In the genomic region with DNA sequence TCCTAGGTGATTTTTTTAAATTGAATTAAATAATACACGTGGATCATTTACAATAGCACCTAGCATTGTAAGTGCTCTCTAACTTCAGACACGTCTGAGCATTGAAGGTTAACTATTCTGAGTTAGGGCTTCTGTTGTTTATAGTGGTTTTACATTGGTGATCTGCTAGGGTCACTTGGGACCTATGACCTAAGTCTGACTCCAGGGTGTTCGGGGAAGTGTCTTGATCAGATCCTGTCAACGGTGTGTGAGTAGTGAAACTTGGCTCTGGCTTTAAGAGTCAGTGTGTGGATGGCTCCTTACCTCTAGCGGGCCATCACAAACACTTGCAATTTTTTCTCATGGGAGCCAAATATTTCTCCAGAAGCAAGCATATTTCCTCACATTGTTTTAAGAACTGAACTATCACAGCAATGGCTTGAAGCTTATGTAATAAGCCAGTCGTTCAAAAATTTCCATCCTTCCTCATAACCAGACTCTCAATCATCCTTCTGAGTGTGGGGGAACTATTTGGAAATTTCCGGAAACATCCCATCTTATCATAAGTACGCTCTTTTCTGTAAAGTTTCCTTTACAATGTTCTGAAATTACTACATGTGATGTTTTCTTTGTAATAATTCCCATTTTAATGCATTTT, we compare ENCODE assay signal across 18 mouse cellular contexts. TPM values are rescaled to one million over a fixed set of nuclear protein-coding genes. Genes with fewer than 3 reads are reported as not detected.
DNase-seq lines count a peak whose midpoint lies in the region; ATAC-seq and TF ChIP-seq lines count a peak whose summit lies in the region.
"Had no signal": no experiment of that assay in that cellular context is flagged by ENCODE, and none has a peak within 500 bp of the region (broad histone marks: within the 10 kb centered on the region; RNA-seq: fewer than 3 reads in every experiment).

No protein-coding gene starts in this region.

- no peak for TF ChIP-seq RAD21 in MEL (IDR thresholded peaks at IDR 0.05; ENCODE audit: low read depth, low read length)

- peak overlapping the region; percentile 84; the same call in 1 of the 2 replicates for H3K4me2 ChIP-seq in heart, embryonic 13.5 days
- no peak overlapping the region for H3K4me2 ChIP-seq in heart, postnatal 0 days (ENCODE audit: low read depth, low read length)
- H3K4me2 ChIP-seq in hindbrain, embryonic 14.5 days (replicated peaks), result no peak overlapping the region
- H3K4me2 ChIP-seq: embryonic facial prominence, embryonic 13.5 days had no signal

- TF ChIP-seq EP300 in MEL (IDR thresholded peaks at IDR 0.05; ENCODE audit: low read depth in 1 of 2, low read length in 2 of 2), result no peak
- no peak for TF ChIP-seq EP300 in heart, postnatal 0 days (IDR thresholded peaks at IDR 0.05; ENCODE audit: low read depth)

- H3K4me1 ChIP-seq in heart, embryonic 13.5 days, result peaks cover 66% of the 10 kb centered on the region
- peaks cover 16 to 27% of the 10 kb centered on the region in 2 experiments for H3K4me1 ChIP-seq in MEL (ENCODE audit: control insufficient read depth in 1 of 2, insufficient read depth in 2 of 2, low read length in 2 of 2)
- H3K4me1 ChIP-seq in heart, postnatal 0 days (ENCODE audit: control insufficient read depth, insufficient read depth), result peaks cover 6% of the 10 kb centered on the region
- peaks cover 46% of the 10 kb centered on the region for H3K4me1 ChIP-seq in hindbrain, embryonic 14.5 days (replicated peaks; ENCODE audit: control insufficient read depth, insufficient read depth, low read length)

- H3K79me2 ChIP-seq in MEL (ENCODE audit: control insufficient read depth, insufficient read depth, low read length, poor library complexity), result peaks cover 18% of the 10 kb centered on the region

- H3K9ac ChIP-seq in heart, embryonic 13.5 days, result no peak overlapping the region
- peak overlapping the region; percentile 84 for H3K9ac ChIP-seq in MEL (ENCODE audit: control insufficient read depth, low read depth, low read length, poor library complexity, severe bottlenecking)
- H3K9ac ChIP-seq in heart, postnatal 0 days (replicated peaks; ENCODE audit: low read depth, low read length), result no peak overlapping the region
- no peak overlapping the region for H3K9ac ChIP-seq in hindbrain, embryonic 14.5 days
- H3K9ac ChIP-seq: embryonic facial prominence, embryonic 13.5 days; forebrain, embryonic 13.5 days; liver, embryonic 15.5 days; midbrain, embryonic 13.5 days had no signal

- TF ChIP-seq POLR2A in MEL (IDR thresholded peaks at IDR 0.05; ENCODE audit: control insufficient read depth in 1 of 2, insufficient read depth in 1 of 2, low read depth in 1 of 2, low read length in 2 of 2, poor library complexity in 1 of 2), result no peak

- peaks cover 22% of the 10 kb centered on the region for H3K36me3 ChIP-seq in heart, embryonic 13.5 days
- peaks cover 0 to 33% of the 10 kb centered on the region in 2 experiments; a peak in 2 of 4 replicates for H3K36me3 ChIP-seq in MEL (ENCODE audit: control insufficient read depth in 1 of 2, insufficient read depth in 2 of 2, low read length in 2 of 2)
- peaks cover 7% of the 10 kb centered on the region; the same call in 1 of the 2 replicates for H3K36me3 ChIP-seq in heart, postnatal 0 days (replicated peaks; ENCODE audit: control insufficient read depth, insufficient read depth, low read length)
- 0 out of 2 replicates have a peak, but pooled peaks cover 10% of the 10 kb centered on the region for H3K36me3 ChIP-seq in hindbrain, embryonic 14.5 days (replicated peaks; ENCODE audit: control insufficient read depth, insufficient read depth)
- H3K36me3 ChIP-seq: embryonic facial prominence, embryonic 13.5 days; liver, embryonic 15.5 days; midbrain, embryonic 13.5 days had no signal

- WGBS in heart, embryonic 13.5 days, result 52% methylated on average over 8 of the region's 8 CpGs
- 46% methylated on average over 8 of the region's 8 CpGs for WGBS in heart, postnatal 0 days
- 91% methylated on average over 8 of the region's 8 CpGs for WGBS in hindbrain, embryonic 14.5 days

- peak; percentile 22 for DNase-seq in cerebellum, adult 8-10 months
- no peak for DNase-seq in cerebellum, postnatal 14 days
- no peak for DNase-seq in heart, adult 8-10 months (ENCODE audit: low spot score)
- peak; percentile 38 for DNase-seq in MEL (ENCODE audit: low read depth, low spot score)
- no peak for DNase-seq in heart, postnatal 0 days (ENCODE audit: low spot score)
- DNase-seq in hindbrain, embryonic 14.5 days (ENCODE audit: low spot score), result no peak
- no peak for DNase-seq in ovary, postnatal 10 days (ENCODE audit: low spot score)
- DNase-seq: adrenal gland, postnatal 36 days; B cell, adult 2 months; cerebellum, adult 2 months; lung, postnatal 4 days; spleen, adult 18-20 months; thymus, postnatal 4 days had no signal

- no peaks in the 10 kb centered on the region for H3K27me3 ChIP-seq in heart, embryonic 13.5 days (replicated peaks)
- no peaks in the 10 kb centered on the region for H3K27me3 ChIP-seq in MEL (ENCODE audit: control insufficient read depth in 1 of 2, insufficient read depth in 2 of 2, low read length in 2 of 2)
- no peaks in the 10 kb centered on the region for H3K27me3 ChIP-seq in heart, postnatal 0 days (ENCODE audit: control insufficient read depth, insufficient read depth, low read length)
- H3K27me3 ChIP-seq in hindbrain, embryonic 14.5 days (ENCODE audit: control insufficient read depth, insufficient read depth, low read length), result no peaks in the 10 kb centered on the region
- H3K27me3 ChIP-seq: embryonic facial prominence, embryonic 13.5 days; forebrain, embryonic 13.5 days; liver, embryonic 15.5 days; midbrain, embryonic 13.5 days had no signal

- ATAC-seq in heart, embryonic 13.5 days (ENCODE audit: extremely low read depth, insufficient number of reproducible peaks, low FRiP score, low TSS enrichment), result no peak
- no peak for ATAC-seq in heart, postnatal 0 days (ENCODE audit: insufficient read depth, low read depth)
- no peak for ATAC-seq in hindbrain, embryonic 14.5 days (ENCODE audit: low FRiP score)
- ATAC-seq: forebrain, embryonic 13.5 days; midbrain, embryonic 13.5 days had no signal

- H3K27ac ChIP-seq in heart, embryonic 13.5 days (replicated peaks), result peak overlapping the region; percentile 99
- H3K27ac ChIP-seq in MEL (ENCODE audit: control insufficient read depth, low read depth, low read length), result peak overlapping the region; percentile 80
- peak overlapping the region; percentile 99 for H3K27ac ChIP-seq in heart, postnatal 0 days (ENCODE audit: low read depth)
- H3K27ac ChIP-seq in hindbrain, embryonic 14.5 days, result no peak overlapping the region
- H3K27ac ChIP-seq: liver, embryonic 15.5 days; midbrain, embryonic 13.5 days had no signal

- H3K4me3 ChIP-seq in heart, embryonic 13.5 days, result no peak overlapping the region
- H3K4me3 ChIP-seq in MEL (ENCODE audit: control insufficient read depth in 1 of 2, insufficient read depth in 1 of 2, low read depth in 2 of 2, low read length in 2 of 2), result no peak overlapping the region
- no peak overlapping the region for H3K4me3 ChIP-seq in heart, postnatal 0 days (ENCODE audit: low read depth, low read length)
- no peak overlapping the region for H3K4me3 ChIP-seq in hindbrain, embryonic 14.5 days (replicated peaks; ENCODE audit: low read length)
- H3K4me3 ChIP-seq: embryonic facial prominence, embryonic 13.5 days; forebrain, embryonic 13.5 days; midbrain, embryonic 13.5 days had no signal

- TF ChIP-seq CTCF in MEL (IDR thresholded peaks at IDR 0.05 in 2 of 3, conservative IDR thresholded peaks at IDR 0.05 in 1 of 3; ENCODE audit: control insufficient read depth in 1 of 3, insufficient read depth in 1 of 3, low read depth in 2 of 3, low read length in 3 of 3, poor library complexity in 1 of 3, severe bottlenecking in 1 of 3), result no peak
- TF ChIP-seq CTCF in heart, postnatal 0 days (IDR thresholded peaks at IDR 0.05; ENCODE audit: low read depth), result no peak

- H3K9me3 ChIP-seq in heart, embryonic 13.5 days, result no peaks in the 10 kb centered on the region
- H3K9me3 ChIP-seq in MEL (replicated peaks; ENCODE audit: insufficient read depth, low read length), result no peaks in the 10 kb centered on the region
- no peaks in the 10 kb centered on the region for H3K9me3 ChIP-seq in heart, postnatal 0 days (replicated peaks; ENCODE audit: control insufficient read depth, low read length)
- H3K9me3 ChIP-seq in hindbrain, embryonic 14.5 days (ENCODE audit: control insufficient read depth, low read length), result no peaks in the 10 kb centered on the region
- H3K9me3 ChIP-seq: embryonic facial prominence, embryonic 13.5 days; forebrain, embryonic 13.5 days; liver, embryonic 15.5 days; midbrain, embryonic 13.5 days had no signal

TF ChIP-seq in MEL, 35 proteins besides CTCF, POLR2A, EP300 and RAD21:
- TF ChIP-seq RCOR1 (IDR thresholded peaks at IDR 0.05; ENCODE audit: low read depth, low read length) (no peak), BHLHE40 (IDR thresholded peaks at IDR 0.05; ENCODE audit: borderline replicate concordance, low read depth, low read length) (no peak), MAX (IDR thresholded peaks at IDR 0.05; ENCODE audit: low read length) (no peak), NELFE (IDR thresholded peaks at IDR 0.05; ENCODE audit: low read depth, low read length) (no peak), MXI1 (IDR thresholded peaks at IDR 0.05; ENCODE audit: low read depth, low read length) (no peak), MEF2A (IDR thresholded peaks at IDR 0.05; ENCODE audit: extremely low read depth, insufficient replicate concordance, low read depth, low read length, poor library complexity, severe bottlenecking) (no peak), E2F4 (IDR thresholded peaks at IDR 0.05; ENCODE audit: borderline replicate concordance, low read depth, low read length) (no peak), CHD1 (IDR thresholded peaks at IDR 0.05; ENCODE audit: low read depth, low read length) (no peak), KAT2A (conservative IDR thresholded peaks at IDR 0.05; ENCODE audit: low read depth, low read length) (no peak), MAFK (IDR thresholded peaks at IDR 0.05; ENCODE audit: borderline replicate concordance, low read depth, low read length) (no peak), ELF1 (IDR thresholded peaks at IDR 0.05; ENCODE audit: low read depth, low read length) (no peak), UBTF (IDR thresholded peaks at IDR 0.05; ENCODE audit: borderline replicate concordance, insufficient read depth, low read depth, low read length) (no peak), SIN3A (IDR thresholded peaks at IDR 0.05; ENCODE audit: low read length) (no peak)

RNA-seq across cellular contexts. Expression of a gene that starts 31.4 kb away (rescaled TPM):
- polyA plus RNA-seq in heart, embryonic 13.5 days (2015; fragmentation: Nextera tagmentation; extraction: Ambion mirVana), result 27.1 and 31.3 TPM in 2 replicates
- total RNA-seq in heart, adult 8-10 months (2022), result 10 to 100 TPM; 38.8 to 42.4 (median 40.8) TPM
- 10.9 TPM in 2 replicates for total RNA-seq in MEL (2012; rRNA removed)
- 10 to 100 TPM; 12.2 to 65.0 TPM for polyA plus RNA-seq in MEL (2012; ENCODE audit: insufficient read depth in 1 of 2, insufficient read length in 2 of 2, low read depth in 1 of 2, low replicate concordance in 2 of 2, missing spikeins in 1 of 2)
- total RNA-seq in heart, postnatal 0 days (2014; rRNA removed; ENCODE audit: low replicate concordance), result 31.8 and 44.5 TPM in 2 replicates
- polyA plus RNA-seq in heart, postnatal 0 days (2015; fragmentation: Nextera tagmentation; extraction: Ambion mirVana), result 27.5 and 28.7 TPM in 2 replicates
- polyA plus RNA-seq in hindbrain, embryonic 14.5 days (2014; fragmentation: Nextera tagmentation; extraction: Ambion mirVana), result 46.9 and 52.2 TPM in 2 replicates

Comparison
In these comparisons a context has a peak if more than half of its experiments do, and no peak if none do; other contexts are left out.
1. DNase-seq: peak in cerebellum, adult 8-10 months (single experiment) and MEL (single experiment); none in cerebellum, postnatal 14 days (0 of 2), heart, adult 8-10 months (single experiment), heart, postnatal 0 days (single experiment), hindbrain, embryonic 14.5 days (single experiment) and ovary, postnatal 10 days (single experiment).